Mouse (Mus musculus) liver, adult 2 months (tissue): ENCODE measurements around the gene Phkb.

Source experiments
- CTCF ChIP-seq: fragments of 200-500 bp; IDR thresholded peaks from 2 replicates; pipeline ENCODE4 v1.5.1; 2011; ENCODE audit warnings: low read depth, low read length, control low read depth
- POLR2A ChIP-seq: fragments of 200-500 bp; IDR thresholded peaks from 2 replicates; pipeline ENCODE4 v1.6.1; 2011; ENCODE audit warnings: low read length, control low read depth; ENCODE audit not compliant: insufficient read depth; ENCODE audit errors: extremely low read depth

- no peak for TF ChIP-seq CTCF
- TF ChIP-seq POLR2A, result no peak
Measured at GRCm38 (mm10) chr8:86059130-86059529, 218.4 kb downstream of the Phkb start.
